Mouse (Mus musculus) spleen, adult 2 months (tissue): ENCODE measurements around the gene Sned1. TPM values are rescaled to one million over a fixed set of nuclear protein-coding genes. Genes with fewer than 3 reads are reported as not detected.

Experiments
- DNase-seq, 2 experiments: peaks; one replicate each; pipeline versions ENCODE4 v3.0.0 to v3.0.0-alpha.2; 2012 to 2021; ENCODE audit warnings: low spot score in 2 of 2, low read depth in 1 of 2
- H3K27ac ChIP-seq: fragments of 200-500 bp; 2 replicates; pipeline ENCODE4 v1.5.1; 2012; ENCODE audit warnings: low read length, inconsistent platforms; ENCODE audit not compliant: insufficient read depth
- H3K27me3 ChIP-seq: fragments of 200-500 bp; 2 replicates; pipeline ENCODE4 v1.6.1; 2012; ENCODE audit warnings: mild to moderate bottlenecking, moderate library complexity, low read length, inconsistent platforms; ENCODE audit not compliant: control insufficient read depth, insufficient read depth
- H3K36me3 ChIP-seq: fragments of 200-500 bp; 2 replicates; pipeline ENCODE4 v1.6.1; 2012; ENCODE audit warnings: mild to moderate bottlenecking, low read length, inconsistent platforms; ENCODE audit not compliant: control insufficient read depth, insufficient read depth
- H3K4me1 ChIP-seq: fragments of 200-500 bp; 2 replicates; pipeline ENCODE4 v1.6.1; 2011; ENCODE audit warnings: inconsistent platforms; ENCODE audit not compliant: control insufficient read depth, insufficient read depth, insufficient read length
- H3K4me3 ChIP-seq: fragments of 200-500 bp; 2 replicates; pipeline ENCODE4 v1.5.1; 2011; ENCODE audit warnings: mild to moderate bottlenecking, inconsistent platforms; ENCODE audit not compliant: insufficient read depth, insufficient read length; ENCODE audit errors: extremely low read depth
- CTCF ChIP-seq: fragments of 200-500 bp; IDR thresholded peaks from 2 replicates; pipeline ENCODE4 v1.5.1; 2011; ENCODE audit warnings: mild to moderate bottlenecking, inconsistent platforms; ENCODE audit not compliant: insufficient read depth, insufficient read length, insufficient replicate concordance; ENCODE audit errors: extremely low read depth
- POLR2A ChIP-seq: fragments of 200-500 bp; IDR thresholded peaks from 2 replicates; pipeline ENCODE4 v1.6.1; 2011; ENCODE audit warnings: low read depth, low read length, inconsistent platforms
- WGBS: fragments of 180-500 bp; shearing (Covaris S2); methylation state at CpG from one replicate; pipeline ENCODE4 v1.1.7; 2018; 5-methylcytosine and 5-hydroxymethylcytosine counted together
- polyA plus RNA-seq: library from polyadenylated mRNA; depleted of rRNA; stranded (reverse); fragments of >200 nt; gene quantifications from 2 replicates; pipeline ENCODE4 v1.2.3, GENCODE M21; 2012

The Sned1 gene
- polyA plus RNA-seq, 1 experiment: 12.8 TPM

DNA sequence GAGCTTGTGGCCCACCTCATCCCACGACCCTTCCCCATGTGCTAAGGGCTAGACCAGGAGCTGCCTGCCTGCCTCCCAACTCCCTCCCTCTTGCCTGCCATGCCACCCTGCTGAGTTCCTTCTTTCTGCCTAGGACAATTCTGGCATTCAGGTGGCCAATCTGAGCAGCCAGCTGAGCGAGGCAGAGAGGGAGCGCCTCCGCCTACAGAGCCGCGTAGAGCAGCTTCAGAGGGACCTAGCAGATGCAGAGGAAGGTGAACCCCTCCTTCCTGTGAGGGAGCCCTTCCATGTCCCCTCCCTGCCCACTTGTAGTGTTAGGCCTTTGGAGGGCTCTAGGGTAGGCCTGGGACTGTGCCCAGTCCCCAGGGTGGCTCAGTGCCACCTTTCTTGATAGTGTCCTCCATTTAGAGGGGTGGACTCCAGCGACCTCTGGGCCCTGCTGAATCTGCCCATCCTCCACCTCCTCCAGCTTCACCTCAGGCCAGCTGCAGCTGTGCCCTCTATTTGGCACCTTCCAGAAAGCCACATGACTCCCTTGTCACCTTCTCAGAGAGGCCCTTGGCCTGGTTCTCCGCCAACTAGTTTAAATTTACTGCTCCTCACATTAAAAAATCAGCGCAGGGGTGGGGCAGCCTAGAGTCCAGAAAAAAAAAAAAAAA lies 18.7 kb upstream of the Sned1 start:
- no peaks in the 10 kb centered on the region for H3K4me1 ChIP-seq
- whole genome bisulfite sequencing: 53% methylated on average over 9 of the region's 9 CpGs
- no peak for DNase-seq

DNA sequence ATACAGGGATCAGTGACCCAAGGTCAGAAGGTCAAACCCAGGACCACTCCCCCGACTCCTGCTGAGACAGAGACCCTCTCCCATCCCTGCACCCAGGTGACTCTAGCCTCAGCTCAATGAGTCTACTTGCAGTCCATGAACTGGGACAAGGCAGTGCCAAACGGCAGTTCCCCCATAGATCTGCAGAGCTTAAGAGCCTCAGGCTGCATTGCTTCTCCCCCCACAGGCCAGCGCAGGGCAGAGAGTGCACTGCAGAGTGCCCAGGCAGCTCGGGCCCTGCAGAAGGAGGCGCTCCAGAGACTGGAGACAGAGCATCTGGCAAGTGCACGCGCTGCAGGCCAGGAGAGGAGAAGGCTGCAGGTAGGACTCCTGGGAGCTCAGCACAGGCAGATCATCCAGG lies 18.1 kb upstream of the Sned1 start:
- H3K27ac ChIP-seq: no peak overlapping the region
- no peak for DNase-seq
- no peaks in the 10 kb centered on the region for H3K27me3 ChIP-seq
- H3K36me3 ChIP-seq: no peaks in the 10 kb centered on the region
- no peak for TF ChIP-seq CTCF
- TF ChIP-seq POLR2A: no peak
- no peaks in the 10 kb centered on the region for H3K4me1 ChIP-seq
- no peak overlapping the region for H3K4me3 ChIP-seq
- 76% methylated on average over 7 of the region's 7 CpGs for WGBS

More for the DNA sequence above, 18.7 kb upstream of the Sned1 start:
- no peak overlapping the region for H3K4me3 ChIP-seq
- no peaks in the 10 kb centered on the region for H3K27me3 ChIP-seq
- H3K27ac ChIP-seq: no peak overlapping the region
- TF ChIP-seq POLR2A (no peak), CTCF (no peak)
- H3K36me3 ChIP-seq: no peaks in the 10 kb centered on the region

DNA sequence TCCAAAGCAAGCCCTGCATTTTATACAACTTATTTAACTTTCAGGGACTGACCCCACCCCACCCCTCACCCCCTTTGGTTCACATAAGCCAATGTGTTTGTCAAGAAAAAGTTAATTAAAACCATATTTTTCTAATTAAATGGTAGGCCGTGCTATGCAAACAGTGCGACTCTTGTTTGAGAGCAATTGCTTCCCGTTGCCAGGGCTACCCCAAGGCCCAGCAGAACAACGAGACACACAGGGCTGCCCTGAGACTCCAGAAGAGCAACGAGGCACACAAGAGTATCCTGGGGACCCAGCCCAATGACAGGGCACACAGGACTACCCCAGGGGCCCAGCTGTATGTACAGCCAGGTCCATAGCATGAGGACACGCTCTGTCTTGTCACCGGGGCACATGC lies 14.9 kb upstream of the Sned1 start:
- Histone ChIP-seq H3K27ac (no peak overlapping the region), H3K4me1 (no peaks in the 10 kb centered on the region), H3K27me3 (no peaks in the 10 kb centered on the region), H3K4me3 (no peak overlapping the region), H3K36me3 (no peaks in the 10 kb centered on the region)
- TF ChIP-seq CTCF: no peak
- TF ChIP-seq POLR2A: no peak
- WGBS: 85% methylated on average over 7 of the region's 7 CpGs
- no peak for DNase-seq

DNA sequence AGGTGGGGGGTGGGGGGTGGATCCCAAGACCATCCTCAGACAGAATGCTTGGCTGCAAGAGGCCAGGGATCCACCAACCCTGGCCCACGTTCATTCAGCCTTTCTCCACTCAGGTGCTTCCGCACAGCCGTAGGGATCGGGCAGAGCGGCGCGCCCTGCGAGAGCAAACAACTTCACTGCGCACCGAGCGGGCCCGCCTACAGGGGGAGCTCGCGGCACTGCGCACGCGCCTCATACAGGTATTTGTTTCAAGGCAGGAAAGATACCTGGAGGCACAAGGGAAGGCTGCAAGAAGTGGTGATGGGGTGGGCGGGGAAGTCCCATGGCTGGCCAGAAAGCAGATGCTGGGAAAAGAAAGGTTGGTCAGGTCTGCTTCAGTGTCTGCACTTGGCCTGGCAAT lies 11.7 kb upstream of the Sned1 start:
- TF ChIP-seq POLR2A (no peak), CTCF (peak; percentile 68)
- Histone ChIP-seq H3K27me3 (no peaks in the 10 kb centered on the region), H3K36me3 (no peaks in the 10 kb centered on the region), H3K4me1 (no peaks in the 10 kb centered on the region), H3K4me3 (no peak overlapping the region), H3K27ac (no peak overlapping the region)
- peak in 1 of 2 experiments; percentile 33 for DNase-seq
- WGBS: 15% methylated on average over 18 of the region's 18 CpGs

DNA sequence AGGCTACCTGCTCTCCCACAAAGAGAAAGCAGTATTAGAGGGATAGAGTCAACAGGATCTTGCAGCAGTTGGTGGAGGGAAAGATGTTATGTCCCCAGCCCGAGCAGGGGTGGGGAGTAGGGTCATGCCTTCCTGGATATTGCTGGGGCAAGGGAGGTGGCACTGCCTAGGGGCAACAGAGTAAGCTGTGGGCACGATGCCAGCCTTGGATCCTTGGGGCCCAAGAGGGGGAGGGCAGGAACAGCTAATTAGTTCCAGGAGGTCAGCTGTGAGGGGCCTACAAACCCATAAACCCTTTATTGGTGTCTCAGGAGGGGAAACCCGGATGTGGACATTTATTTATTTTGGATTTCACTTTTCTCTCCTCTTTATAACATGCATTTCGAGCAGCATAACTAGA lies 10.4 kb upstream of the Sned1 start:
- Histone ChIP-seq H3K4me3 (no peak overlapping the region), H3K27me3 (no peaks in the 10 kb centered on the region), H3K4me1 (no peaks in the 10 kb centered on the region), H3K36me3 (no peaks in the 10 kb centered on the region), H3K27ac (no peak overlapping the region)
- TF ChIP-seq CTCF (no peak), POLR2A (no peak)
- WGBS: 60% methylated on average over 4 of the region's 4 CpGs
- no peak for DNase-seq

DNA sequence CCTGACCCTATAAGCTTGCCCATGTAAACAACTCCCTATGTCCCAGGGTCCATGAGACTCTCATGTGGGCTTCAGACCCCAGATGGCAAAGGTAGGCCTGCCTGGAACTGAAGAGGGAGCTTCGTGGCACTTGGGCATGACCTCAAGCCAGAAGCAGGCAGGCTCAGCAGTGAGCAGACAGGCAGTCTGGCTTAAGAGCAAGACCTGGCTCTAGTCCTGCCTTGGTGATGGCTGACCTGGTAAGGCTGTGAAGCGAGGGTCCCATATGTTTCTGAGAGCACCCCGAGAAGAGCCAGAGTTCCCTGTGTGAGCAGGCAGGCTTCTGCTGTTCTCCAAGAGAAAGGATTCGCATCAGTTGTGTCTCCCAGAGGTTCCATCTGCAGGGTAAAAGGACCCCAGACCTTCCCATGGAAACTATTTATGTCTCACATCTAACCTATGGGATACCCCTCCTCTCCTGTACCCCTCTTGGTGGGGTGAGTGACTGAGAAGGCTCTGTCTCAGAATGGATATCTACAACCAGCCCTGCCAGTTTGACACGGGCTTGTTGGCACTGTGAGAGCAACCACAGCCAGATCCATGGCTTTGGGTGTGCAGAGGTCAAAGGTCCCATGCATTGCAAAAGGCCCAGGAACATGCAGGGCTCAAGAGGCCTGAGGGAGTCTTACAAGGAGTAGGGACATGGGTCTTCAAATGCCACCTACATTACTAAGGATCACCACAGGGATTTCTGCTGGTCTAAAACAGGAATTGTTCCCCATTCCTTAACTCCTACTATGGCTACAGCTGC lies 9.7 kb upstream of the Sned1 start:
- Histone ChIP-seq H3K36me3 (no peaks in the 10 kb centered on the region), H3K4me1 (no peaks in the 10 kb centered on the region), H3K4me3 (no peak overlapping the region), H3K27me3 (no peaks in the 10 kb centered on the region), H3K27ac (no peak overlapping the region)
- 76% methylated on average over 5 of the region's 5 CpGs for WGBS
- no peak for TF ChIP-seq CTCF
- no peak for TF ChIP-seq POLR2A
- no peak for DNase-seq

DNA sequence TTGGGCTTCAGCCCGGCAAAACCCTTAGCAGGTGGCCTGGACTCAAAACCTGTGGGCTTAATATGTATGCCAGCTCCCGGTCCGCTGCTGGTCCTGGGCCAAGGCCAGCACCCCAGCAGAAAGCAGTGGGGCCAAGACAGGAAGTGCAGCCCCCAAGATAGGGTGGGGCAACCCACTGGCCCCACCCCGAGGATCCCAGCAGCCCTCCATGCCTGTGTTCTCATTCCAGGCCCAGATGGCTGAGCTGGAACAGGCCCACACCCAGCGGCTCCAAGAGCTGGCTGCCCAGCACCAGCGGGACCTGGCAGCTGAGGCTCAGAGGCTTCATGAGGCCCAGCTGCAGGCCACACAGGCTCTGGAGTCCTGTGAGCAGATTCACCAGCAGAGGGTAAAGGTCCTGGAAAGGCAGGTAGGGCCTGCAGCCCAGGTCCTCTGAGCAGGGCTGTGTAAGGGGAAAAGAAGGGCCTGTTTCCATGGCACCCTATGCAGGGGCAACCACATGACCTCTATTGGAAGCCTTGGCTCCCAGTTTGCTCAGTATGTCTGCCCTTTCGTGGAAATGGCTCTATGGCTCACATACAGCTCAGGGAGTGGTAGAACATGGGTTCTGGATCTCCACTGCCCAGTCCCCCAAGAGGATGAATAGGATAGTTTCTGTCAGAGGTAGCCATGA lies 8.2 kb upstream of the Sned1 start:
- Histone ChIP-seq H3K4me1 (no peaks in the 10 kb centered on the region), H3K27me3 (no peaks in the 10 kb centered on the region), H3K36me3 (no peaks in the 10 kb centered on the region), H3K4me3 (no peak overlapping the region), H3K27ac (no peak overlapping the region)
- DNase-seq: no peak
- no peak for TF ChIP-seq CTCF
- TF ChIP-seq POLR2A: no peak
- 75% methylated on average over 7 of the region's 7 CpGs for WGBS
